Mouse (Mus musculus): Measurements from ENCODE around the gene Cd300ld5.
"Not testable (repeated sequence)": the region's sequence is repeated elsewhere in the genome, so short reads cannot be mapped to it uniquely, and the experiment has no call there.

The Cd300ld5 gene

DNA sequence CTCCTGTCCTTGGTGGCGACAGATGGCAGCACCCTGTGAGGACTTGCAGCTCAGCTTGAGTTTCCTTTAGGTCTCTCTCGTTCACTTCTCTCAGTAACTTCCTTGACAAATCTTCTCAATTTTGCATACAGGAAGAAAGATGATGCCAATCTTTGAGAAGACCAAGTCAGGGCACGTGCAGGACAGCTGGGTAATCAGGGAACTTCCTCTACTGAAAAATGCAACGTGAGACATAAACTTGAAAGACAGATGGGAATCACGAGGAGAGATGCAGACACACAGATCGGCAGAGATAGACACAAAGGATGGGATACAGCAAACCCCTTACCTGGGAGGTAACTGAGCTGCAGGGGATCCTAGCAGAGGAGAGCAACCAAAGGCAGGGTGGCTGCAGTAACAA, 10.7 kb downstream of the Cd300ld5 start, which contains the start of gene Cd300ld4:
TSS of gene Cd300ld4 (minus strand) at position 101 of the 400 bp plus-strand sequence.
- DNase-seq: not testable (repeated sequence)

DNA sequence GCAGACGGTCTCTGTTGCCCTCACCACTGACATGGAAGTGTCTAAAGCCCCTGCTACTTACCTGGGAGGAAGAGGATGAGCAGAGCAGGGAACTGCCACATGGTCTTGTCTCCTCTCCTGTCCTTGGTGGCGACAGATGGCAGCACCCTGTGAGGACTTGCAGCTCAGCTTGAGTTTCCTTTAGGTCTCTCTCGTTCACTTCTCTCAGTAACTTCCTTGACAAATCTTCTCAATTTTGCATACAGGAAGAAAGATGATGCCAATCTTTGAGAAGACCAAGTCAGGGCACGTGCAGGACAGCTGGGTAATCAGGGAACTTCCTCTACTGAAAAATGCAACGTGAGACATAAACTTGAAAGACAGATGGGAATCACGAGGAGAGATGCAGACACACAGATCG, 21.5 kb downstream of the Cd300ld5 start, which contains the start of gene Cd300ld2:
TSS of gene Cd300ld2 (minus strand) at position 101 of the 400 bp plus-strand sequence.
- not testable (repeated sequence) for DNase-seq

GRCm38 (mm10) chr11:115004070-115004469, 33.5 kb downstream of the Cd300ld5 start:
- DNase-seq: no peak

GRCm38 (mm10) chr11:115001474-115002040, 36.0 kb downstream of the Cd300ld5 start, which contains the start of gene Cd300c2:
TSS of gene Cd300c2 (minus strand) at chr11:115001880.
- no peak for DNase-seq

- DNase-seq: no peak
Observed at GRCm38 (mm10) chr11:114989793-114990192, 47.8 kb downstream of the Cd300ld5 start, which contains the start of gene Cd300ld. TSS of gene Cd300ld (minus strand) at chr11:114989922.

DNA sequence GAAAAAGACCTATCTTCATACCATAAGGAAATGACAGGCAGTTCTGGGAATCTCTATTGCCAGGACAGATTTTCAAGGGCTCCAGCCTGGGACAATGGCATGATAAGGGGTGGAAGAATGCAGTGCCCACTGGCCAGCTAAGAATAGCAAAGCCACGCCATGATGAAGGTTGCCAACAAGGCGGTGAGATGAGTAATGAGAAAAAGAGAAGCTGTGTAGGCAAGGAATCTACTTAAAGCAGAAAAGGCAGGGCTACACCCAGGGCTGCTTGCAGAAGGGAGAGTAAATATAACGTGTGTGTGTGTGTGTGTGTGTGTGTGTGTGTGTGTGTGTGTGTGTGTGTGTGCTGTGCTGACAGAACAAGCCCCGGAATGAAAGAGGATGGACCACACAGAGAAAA, 55.7 kb downstream of the Cd300ld5 start:
- DNase-seq: no peak
